Comparison of ENCODE assay signal across 23 mouse cellular contexts in genomic region chr15:79753873-79754272, GRCm38 (mm10). TPM values are rescaled to one million over a fixed set of nuclear protein-coding genes. Genes with fewer than 3 reads are reported as not detected.
DNase-seq lines count a peak whose midpoint lies in the region; ATAC-seq and TF ChIP-seq lines count a peak whose summit lies in the region.
"Had no signal": no experiment of that assay in that cellular context is flagged by ENCODE, and none has a peak within 500 bp of the region (broad histone marks: within the 10 kb centered on the region; RNA-seq: fewer than 3 reads in every experiment).

No protein-coding gene starts in this region.

- ATAC-seq in forebrain, embryonic 13.5 days: no peak
- no peak for ATAC-seq in forebrain, embryonic 15.5 days (replicated peaks)
- ATAC-seq in midbrain, embryonic 14.5 days (ENCODE audit: low FRiP score, low TSS enrichment): no peak
- ATAC-seq in midbrain, postnatal 0 days (ENCODE audit: low FRiP score): no peak
- ATAC-seq in midbrain, embryonic 16.5 days: no peak
- ATAC-seq: liver, embryonic 12.5 days had no signal

- no peak overlapping the region for H3K4me2 ChIP-seq in forebrain, embryonic 13.5 days
- H3K4me2 ChIP-seq in forebrain, embryonic 15.5 days (replicated peaks): no peak overlapping the region
- H3K4me2 ChIP-seq in midbrain, embryonic 14.5 days (ENCODE audit: low read length): no peak overlapping the region
- no peak overlapping the region for H3K4me2 ChIP-seq in midbrain, postnatal 0 days (ENCODE audit: low read depth, low read length, poor library complexity, severe bottlenecking)
- no peak overlapping the region for H3K4me2 ChIP-seq in midbrain, embryonic 16.5 days (ENCODE audit: low read length)
- H3K4me2 ChIP-seq: hindbrain, embryonic 15.5 days; kidney, embryonic 15.5 days; liver, embryonic 12.5 days had no signal

- peak overlapping the region; percentile 50; the same call in 1 of the 2 replicates for H3K9ac ChIP-seq in forebrain, embryonic 13.5 days
- no peak overlapping the region for H3K9ac ChIP-seq in forebrain, embryonic 15.5 days (replicated peaks)
- peak overlapping the region; percentile 16; the same call in 1 of the 2 replicates for H3K9ac ChIP-seq in midbrain, embryonic 14.5 days (replicated peaks; ENCODE audit: low read length)
- H3K9ac ChIP-seq in midbrain, postnatal 0 days (replicated peaks; ENCODE audit: low read length, poor library complexity, severe bottlenecking): no peak overlapping the region
- peak overlapping the region; percentile 21; the same call in 1 of the 2 replicates for H3K9ac ChIP-seq in midbrain, embryonic 16.5 days (ENCODE audit: low read depth, low read length)
- H3K9ac ChIP-seq: hindbrain, embryonic 15.5 days; kidney, embryonic 15.5 days; liver, embryonic 12.5 days; liver, postnatal 0 days had no signal

- H3K36me3 ChIP-seq in forebrain, embryonic 13.5 days (ENCODE audit: poor library complexity, severe bottlenecking): no peaks in the 10 kb centered on the region
- H3K36me3 ChIP-seq in forebrain, embryonic 15.5 days: no peaks in the 10 kb centered on the region
- H3K36me3 ChIP-seq in midbrain, embryonic 14.5 days (ENCODE audit: control insufficient read depth, insufficient read depth, low read length): no peaks in the 10 kb centered on the region; the same call in 1 of the 2 replicates
- no peaks in the 10 kb centered on the region for H3K36me3 ChIP-seq in midbrain, postnatal 0 days (ENCODE audit: insufficient read depth, low read length)
- no peaks in the 10 kb centered on the region for H3K36me3 ChIP-seq in midbrain, embryonic 16.5 days (ENCODE audit: control insufficient read depth, insufficient read depth, low read length)
- H3K36me3 ChIP-seq: hindbrain, embryonic 15.5 days; kidney, embryonic 15.5 days; liver, embryonic 12.5 days had no signal

- DNase-seq in layer of hippocampus, adult 2 months (ENCODE audit: low spot score in 2 of 2): no peak
- DNase-seq in layer of hippocampus, postnatal 36 days: no peak
- DNase-seq in midbrain, embryonic 14.5 days: no peak
- DNase-seq in midbrain, postnatal 0 days (ENCODE audit: low spot score): no peak
- DNase-seq in frontal cortex, postnatal 36 days (ENCODE audit: low spot score in 2 of 2): no peak
- DNase-seq: adrenal gland, postnatal 25 days; cerebellum, adult 18-20 months; cerebellum, postnatal 14 days; heart, postnatal 14 days; kidney, postnatal 36 days; liver, postnatal 0 days; lung, postnatal 36 days; right cerebral cortex, postnatal 4 days; thymus, adult 18-20 months; thymus, postnatal 25 days had no signal

- no peak for TF ChIP-seq CTCF in layer of hippocampus, adult 2 months (conservative IDR thresholded peaks at IDR 0.05)
- TF ChIP-seq CTCF in midbrain, postnatal 0 days (IDR thresholded peaks at IDR 0.05): no peak

- 51% methylated on average over 4 of the region's 4 CpGs for WGBS in forebrain, embryonic 13.5 days
- 59% methylated on average over 4 of the region's 4 CpGs for WGBS in forebrain, embryonic 15.5 days
- 58% methylated on average over 4 of the region's 4 CpGs for WGBS in midbrain, embryonic 14.5 days
- WGBS in midbrain, postnatal 0 days: 56% methylated on average over 4 of the region's 4 CpGs
- WGBS in midbrain, embryonic 16.5 days: 54% methylated on average over 4 of the region's 4 CpGs

- no peak overlapping the region for H3K27ac ChIP-seq in forebrain, embryonic 13.5 days
- no peak overlapping the region for H3K27ac ChIP-seq in forebrain, embryonic 15.5 days (replicated peaks)
- H3K27ac ChIP-seq in layer of hippocampus, adult 2 months: peak overlapping the region; percentile 3; the same call in 1 of the 2 replicates
- no peak overlapping the region for H3K27ac ChIP-seq in midbrain, embryonic 14.5 days (replicated peaks; ENCODE audit: low read depth, low read length)
- no peak overlapping the region for H3K27ac ChIP-seq in midbrain, postnatal 0 days (ENCODE audit: low read depth, low read length)
- H3K27ac ChIP-seq in midbrain, embryonic 16.5 days (ENCODE audit: low read length): no peak overlapping the region
- H3K27ac ChIP-seq: hindbrain, embryonic 15.5 days; kidney, embryonic 15.5 days; liver, embryonic 12.5 days; stomach, postnatal 0 days had no signal

- peaks cover 9% of the 10 kb centered on the region for H3K4me1 ChIP-seq in forebrain, embryonic 13.5 days
- H3K4me1 ChIP-seq in forebrain, embryonic 15.5 days: peaks cover 5% of the 10 kb centered on the region; the same call in 1 of the 2 replicates
- H3K4me1 ChIP-seq in midbrain, embryonic 14.5 days (ENCODE audit: control insufficient read depth, insufficient read depth, low read length): peaks cover 6% of the 10 kb centered on the region; the same call in 1 of the 2 replicates
- no peaks in the 10 kb centered on the region for H3K4me1 ChIP-seq in midbrain, postnatal 0 days (ENCODE audit: insufficient read depth, low read length)
- H3K4me1 ChIP-seq in midbrain, embryonic 16.5 days (ENCODE audit: control insufficient read depth, insufficient read depth, low read length): no peaks in the 10 kb centered on the region; the same call in 1 of the 2 replicates
- H3K4me1 ChIP-seq: liver, embryonic 12.5 days had no signal

- no peaks in the 10 kb centered on the region for H3K9me3 ChIP-seq in forebrain, embryonic 13.5 days (replicated peaks)
- no peaks in the 10 kb centered on the region for H3K9me3 ChIP-seq in forebrain, embryonic 15.5 days
- H3K9me3 ChIP-seq in midbrain, embryonic 14.5 days (ENCODE audit: control insufficient read depth, low read length): no peaks in the 10 kb centered on the region
- H3K9me3 ChIP-seq in midbrain, postnatal 0 days (ENCODE audit: low read length): no peaks in the 10 kb centered on the region
- H3K9me3 ChIP-seq in midbrain, embryonic 16.5 days (replicated peaks; ENCODE audit: control insufficient read depth, low read length, poor library complexity, severe bottlenecking): no peaks in the 10 kb centered on the region
- H3K9me3 ChIP-seq: hindbrain, embryonic 15.5 days; kidney, embryonic 15.5 days; liver, embryonic 12.5 days had no signal

- no peak overlapping the region for H3K4me3 ChIP-seq in forebrain, embryonic 13.5 days
- no peak overlapping the region for H3K4me3 ChIP-seq in forebrain, embryonic 15.5 days
- H3K4me3 ChIP-seq in layer of hippocampus, adult 2 months: no peak overlapping the region
- no peak overlapping the region for H3K4me3 ChIP-seq in midbrain, embryonic 14.5 days (replicated peaks; ENCODE audit: low read depth, low read length)
- no peak overlapping the region for H3K4me3 ChIP-seq in midbrain, postnatal 0 days (ENCODE audit: low read depth, low read length)
- no peak overlapping the region for H3K4me3 ChIP-seq in midbrain, embryonic 16.5 days (ENCODE audit: low read depth, low read length)
- H3K4me3 ChIP-seq: hindbrain, embryonic 15.5 days; kidney, embryonic 15.5 days; liver, embryonic 12.5 days had no signal

- H3K27me3 ChIP-seq in forebrain, embryonic 13.5 days: no peaks in the 10 kb centered on the region
- no peaks in the 10 kb centered on the region for H3K27me3 ChIP-seq in forebrain, embryonic 15.5 days
- no peaks in the 10 kb centered on the region for H3K27me3 ChIP-seq in midbrain, embryonic 14.5 days (ENCODE audit: control insufficient read depth, insufficient read depth, low read length)
- no peaks in the 10 kb centered on the region for H3K27me3 ChIP-seq in midbrain, postnatal 0 days (ENCODE audit: insufficient read depth, low read length)
- no peaks in the 10 kb centered on the region for H3K27me3 ChIP-seq in midbrain, embryonic 16.5 days (ENCODE audit: control insufficient read depth, insufficient read depth, low read depth, low read length)
- H3K27me3 ChIP-seq: hindbrain, embryonic 15.5 days; kidney, embryonic 15.5 days; liver, embryonic 12.5 days; Patski had no signal

RNA-seq across cellular contexts. Expression of gene Sun2, which starts 11.5 kb away (rescaled TPM):
- 8.1 and 8.4 TPM in 2 replicates for polyA plus RNA-seq in forebrain, embryonic 13.5 days (2015; fragmentation: Nextera tagmentation; extraction: Ambion mirVana)
- 10.5 and 11.6 TPM in 2 replicates for polyA plus RNA-seq in forebrain, embryonic 15.5 days (2015; fragmentation: Nextera tagmentation; extraction: Ambion mirVana)
- total RNA-seq in layer of hippocampus, adult 2 months (2021): 10 to 100 TPM; 29.2 to 34.8 TPM
- 10 to 100 TPM; 25.3 to 31.9 TPM for total RNA-seq in layer of hippocampus, postnatal 36 days (2021)
- polyA plus RNA-seq in midbrain, embryonic 14.5 days (2014; fragmentation: Nextera tagmentation; extraction: Ambion mirVana): 7.2 and 7.8 TPM in 2 replicates
- 32.3 and 33.7 TPM in 2 replicates for total RNA-seq in midbrain, postnatal 0 days (2014; rRNA removed)
- polyA plus RNA-seq in midbrain, postnatal 0 days (2015; fragmentation: Nextera tagmentation; extraction: Ambion mirVana): 2.8 and 3.1 TPM in 2 replicates
- 5.7 and 6.0 TPM in 2 replicates for polyA plus RNA-seq in midbrain, embryonic 16.5 days (2015; fragmentation: Nextera tagmentation; extraction: Ambion mirVana)

RNA-seq across cellular contexts. Expression of gene Dnal4, which starts 23.8 kb away (rescaled TPM):
- 90.6 and 94.0 TPM in 2 replicates for polyA plus RNA-seq in forebrain, embryonic 13.5 days (2015; fragmentation: Nextera tagmentation; extraction: Ambion mirVana)
- polyA plus RNA-seq in forebrain, embryonic 15.5 days (2015; fragmentation: Nextera tagmentation; extraction: Ambion mirVana): 94.8 and 99.9 TPM in 2 replicates
- total RNA-seq in layer of hippocampus, adult 2 months (2021): 10 to 100 TPM; 55.5 to 64.8 TPM
- total RNA-seq in layer of hippocampus, postnatal 36 days (2021): 10 to 100 TPM; 52.4 to 53.3 TPM
- 77.8 and 83.8 TPM in 2 replicates for polyA plus RNA-seq in midbrain, embryonic 14.5 days (2014; fragmentation: Nextera tagmentation; extraction: Ambion mirVana)
- total RNA-seq in midbrain, postnatal 0 days (2014; rRNA removed): 40.8 and 44.0 TPM in 2 replicates
- 55.9 and 59.7 TPM in 2 replicates for polyA plus RNA-seq in midbrain, postnatal 0 days (2015; fragmentation: Nextera tagmentation; extraction: Ambion mirVana)
- 69.0 and 76.5 TPM in 2 replicates for polyA plus RNA-seq in midbrain, embryonic 16.5 days (2015; fragmentation: Nextera tagmentation; extraction: Ambion mirVana)

RNA-seq across cellular contexts. Expression of gene Nptxr, which starts 50.7 kb away (rescaled TPM):
- polyA plus RNA-seq in forebrain, embryonic 13.5 days (2015; fragmentation: Nextera tagmentation; extraction: Ambion mirVana): 7.9 and 8.3 TPM in 2 replicates
- 19.4 and 19.5 TPM in 2 replicates for polyA plus RNA-seq in forebrain, embryonic 15.5 days (2015; fragmentation: Nextera tagmentation; extraction: Ambion mirVana)
- 100 to 1,000 TPM; 756 to 804 TPM for total RNA-seq in layer of hippocampus, adult 2 months (2021)
- total RNA-seq in layer of hippocampus, postnatal 36 days (2021): 100 to 1,000 TPM; 729 to 800 TPM
- 17.8 and 42.5 TPM in 2 replicates for polyA plus RNA-seq in midbrain, embryonic 14.5 days (2014; fragmentation: Nextera tagmentation; extraction: Ambion mirVana)
- total RNA-seq in midbrain, postnatal 0 days (2014; rRNA removed): 254 and 288 TPM in 2 replicates
- polyA plus RNA-seq in midbrain, postnatal 0 days (2015; fragmentation: Nextera tagmentation; extraction: Ambion mirVana): 84.2 and 97.8 TPM in 2 replicates
- 55.0 and 62.1 TPM in 2 replicates for polyA plus RNA-seq in midbrain, embryonic 16.5 days (2015; fragmentation: Nextera tagmentation; extraction: Ambion mirVana)

Comparison
In these comparisons a context has a peak if more than half of its experiments do, and no peak if none do; other contexts are left out.
1. H3K9ac ChIP-seq: peak in forebrain, embryonic 13.5 days (single experiment), midbrain, embryonic 14.5 days (single experiment) and midbrain, embryonic 16.5 days (single experiment); none in forebrain, embryonic 15.5 days (single experiment) and midbrain, postnatal 0 days (single experiment).